Mouse (Mus musculus) stomach, embryonic 15.5 days (tissue): ENCODE data around the gene Evi5l. TPM values are rescaled to one million over a fixed set of nuclear protein-coding genes. Genes with fewer than 3 reads are reported as not detected.
A peak's percentile ranks its signal among the peaks of the same experiment; 100 is the strongest.

ENCODE experiments used
- ATAC-seq: fragments of 200-750 bp; cut with Nextera tagmentation; 2 replicates; pipeline ENCODE4 v1.8.0; 2017; ENCODE audit warnings: low read depth, moderate number of reproducible peaks, moderate TSS enrichment; ENCODE audit not compliant: insufficient read depth, low FRiP score
- H3K27ac ChIP-seq: fragments of 300-500 bp; sonication (generic); 2 replicates; pipeline ENCODE4 v1.5.1; 2015; ENCODE audit warnings: mild to moderate bottlenecking, inconsistent platforms
- H3K27me3 ChIP-seq: fragments of 300-500 bp; sonication (generic); replicated peaks from 2 replicates; pipeline ENCODE4 v1.6.1; 2015; ENCODE audit warnings: inconsistent platforms
- H3K36me3 ChIP-seq: fragments of 300-500 bp; sonication (generic); 2 replicates; pipeline ENCODE4 v1.6.1; 2015; ENCODE audit warnings: inconsistent platforms
- H3K4me1 ChIP-seq: fragments of 300-500 bp; sonication (generic); 2 replicates; pipeline ENCODE4 v1.6.1; 2015; ENCODE audit warnings: inconsistent platforms
- H3K4me2 ChIP-seq: fragments of 300-500 bp; sonication (generic); 2 replicates; pipeline ENCODE4 v1.6.1; 2015; ENCODE audit warnings: mild to moderate bottlenecking, inconsistent platforms
- H3K4me3 ChIP-seq: fragments of 300-500 bp; sonication (generic); replicated peaks from 2 replicates; pipeline ENCODE4 v1.5.1; 2015; ENCODE audit warnings: inconsistent platforms
- H3K9ac ChIP-seq: fragments of 300-500 bp; sonication (generic); 2 replicates; pipeline ENCODE4 v1.6.1; 2015; ENCODE audit warnings: inconsistent platforms
- H3K9me3 ChIP-seq: fragments of 300-500 bp; sonication (generic); 2 replicates; pipeline ENCODE4 v1.6.1; 2016; ENCODE audit warnings: inconsistent platforms
- WGBS: fragments of 180-500 bp; shearing (Covaris S2); methylation state at CpG from one replicate; pipeline ENCODE4 v1.1.7; 2015; 5-methylcytosine and 5-hydroxymethylcytosine counted together
- polyA plus RNA-seq: library from polyadenylated mRNA; unstranded; fragments of >200 nt; fragmentation: Nextera tagmentation; extraction: Ambion mirVana; gene quantifications from 2 replicates; pipeline ENCODE4 v1.2.1, GENCODE M21; 2015

Evi5l gene
- polyA plus RNA-seq, 1 experiment from 2014 or later: 21.5 TPM

GRCm38 (mm10) chr8:4226739-4227347, 60.5 kb downstream of the Evi5l start, which contains the start of gene Lrrc8e:
Gene Lrrc8e (plus strand): TSS chr8:4226827.
- Histone ChIP-seq H3K9ac (peak within 1 kb of the TSS; percentile 13; the same call in 1 of the 2 replicates), H3K27ac (no peak within 1 kb of the TSS), H3K4me2 (peak within 1 kb of the TSS; percentile 55)

GRCm38 (mm10) chr8:4227919-4228318, 61.6 kb downstream of the Evi5l start:
- H3K36me3 ChIP-seq: no peaks in the 10 kb centered on the region
- no peak overlapping the region for H3K27ac ChIP-seq
- H3K4me2 ChIP-seq: no peak overlapping the region
- H3K9me3 ChIP-seq: no peaks in the 10 kb centered on the region
- no peak overlapping the region for H3K9ac ChIP-seq
- ATAC-seq: no peak
- 95% methylated on average over 4 of the region's 4 CpGs for WGBS
- H3K4me1 ChIP-seq: peaks cover 8% of the 10 kb centered on the region; the same call in 1 of the 2 replicates
- no peaks in the 10 kb centered on the region; the same call in none of the 2 replicates for H3K27me3 ChIP-seq
- H3K4me3 ChIP-seq: no peak overlapping the region

More at GRCm38 (mm10) chr8:4226739-4227347, 60.5 kb downstream of the Evi5l start, which contains the start of gene Lrrc8e:
- ATAC-seq: peak; percentile 72
- no peaks in the 10 kb centered on the region for H3K9me3 ChIP-seq
- peaks cover 8% of the 10 kb centered on the region; the same call in 1 of the 2 replicates for H3K4me1 ChIP-seq
- no peaks in the 10 kb centered on the region; the same call in none of the 2 replicates for H3K27me3 ChIP-seq
- peak within 1 kb of the TSS; percentile 32 for H3K4me3 ChIP-seq
- 5% methylated on average over 33 of the region's 33 CpGs for WGBS
- no peaks in the 10 kb centered on the region for H3K36me3 ChIP-seq

GRCm38 (mm10) chr8:4229784-4230183, 63.4 kb downstream of the Evi5l start:
- no peaks in the 10 kb centered on the region; the same call in 1 of the 2 replicates for H3K27me3 ChIP-seq
- no peaks in the 10 kb centered on the region for H3K9me3 ChIP-seq
- H3K9ac ChIP-seq: no peak overlapping the region
- 78% methylated on average over 5 of the region's 5 CpGs for WGBS
- H3K4me2 ChIP-seq: no peak overlapping the region
- no peak overlapping the region for H3K4me3 ChIP-seq
- H3K4me1 ChIP-seq: peaks cover 8% of the 10 kb centered on the region; the same call in 1 of the 2 replicates
- ATAC-seq: no peak
- no peak overlapping the region for H3K27ac ChIP-seq
- H3K36me3 ChIP-seq: no peaks in the 10 kb centered on the region

- Histone ChIP-seq H3K4me2 (0 out of 2 replicates have a peak overlapping the region, but pooled peaks have one; percentile 3), H3K27ac (peak overlapping the region; percentile 24; the same call in 1 of the 2 replicates), H3K9ac (no peak overlapping the region), H3K36me3 (no peaks in the 10 kb centered on the region), H3K4me1 (peaks cover 8% of the 10 kb centered on the region; the same call in 1 of the 2 replicates), H3K9me3 (no peaks in the 10 kb centered on the region), H3K4me3 (no peak overlapping the region), H3K27me3 (no peaks in the 10 kb centered on the region; the same call in 1 of the 2 replicates)
- ATAC-seq: peak; percentile 73
- 53% methylated on average over 10 of the region's 10 CpGs for WGBS
Measured at GRCm38 (mm10) chr8:4230612-4231351, 64.4 kb downstream of the Evi5l start.

- H3K9me3 ChIP-seq: no peaks in the 10 kb centered on the region
- H3K9ac ChIP-seq: peak overlapping the region; percentile 32; the same call in 1 of the 2 replicates
- H3K27me3 ChIP-seq: no peaks in the 10 kb centered on the region
- WGBS: 20% methylated on average over 15 of the region's 15 CpGs
- H3K4me3 ChIP-seq: peak overlapping the region; percentile 78
- 0 out of 2 replicates have a peak, but pooled peaks cover 5% of the 10 kb centered on the region for H3K36me3 ChIP-seq
- H3K4me1 ChIP-seq: peaks cover 20% of the 10 kb centered on the region
- peak overlapping the region; percentile 76 for H3K4me2 ChIP-seq
- H3K27ac ChIP-seq: peak overlapping the region; percentile 95
- ATAC-seq: no peak
Measured at GRCm38 (mm10) chr8:4237814-4238433, 71.6 kb downstream of the Evi5l start.

- no peaks in the 10 kb centered on the region for H3K27me3 ChIP-seq
- peaks cover 10% of the 10 kb centered on the region for H3K36me3 ChIP-seq
- H3K4me2 ChIP-seq: peak within 1 kb of the TSS; percentile 76
- peak within 1 kb of the TSS; percentile 78 for H3K4me3 ChIP-seq
- under 1% methylated on average over 64 of the region's 71 CpGs for WGBS
- peak; percentile 94 for ATAC-seq
- H3K27ac ChIP-seq: peak within 1 kb of the TSS; percentile 95
- no peaks in the 10 kb centered on the region for H3K9me3 ChIP-seq
- H3K4me1 ChIP-seq: peaks cover 20% of the 10 kb centered on the region
- H3K9ac ChIP-seq: peak within 1 kb of the TSS; percentile 81
Measured at GRCm38 (mm10) chr8:4238434-4239192, 72.2 kb downstream of the Evi5l start, which contains the start of the genes Map2k7 and Gm49320. Gene Map2k7 (plus strand): TSS chr8:4238740. Gene Gm49320 (plus strand): TSS chr8:4238865.

GRCm38 (mm10) chr8:4239193-4239890, 73.0 kb downstream of the Evi5l start:
- 12% methylated on average over 18 of the region's 19 CpGs for WGBS
- H3K4me2 ChIP-seq: peak overlapping the region; percentile 76
- peak overlapping the region; percentile 95 for H3K27ac ChIP-seq
- peak overlapping the region; percentile 78 for H3K4me3 ChIP-seq
- no peaks in the 10 kb centered on the region for H3K27me3 ChIP-seq
- peaks cover 20% of the 10 kb centered on the region for H3K4me1 ChIP-seq
- no peaks in the 10 kb centered on the region for H3K9me3 ChIP-seq
- peak; percentile 41 for ATAC-seq
- peak overlapping the region; percentile 81 for H3K9ac ChIP-seq
- H3K36me3 ChIP-seq: peaks cover 18% of the 10 kb centered on the region

GRCm38 (mm10) chr8:4245061-4245460, 78.7 kb downstream of the Evi5l start:
- no peak overlapping the region for H3K4me3 ChIP-seq
- ATAC-seq: no peak
- peaks cover 22% of the 10 kb centered on the region for H3K4me1 ChIP-seq
- H3K9ac ChIP-seq: no peak overlapping the region
- 95% methylated on average over 5 of the region's 5 CpGs for WGBS
- peaks cover 47% of the 10 kb centered on the region for H3K36me3 ChIP-seq
- no peaks in the 10 kb centered on the region for H3K9me3 ChIP-seq
- H3K4me2 ChIP-seq: no peak overlapping the region
- H3K27ac ChIP-seq: no peak overlapping the region
- no peaks in the 10 kb centered on the region for H3K27me3 ChIP-seq

GRCm38 (mm10) chr8:4245737-4246136, 79.4 kb downstream of the Evi5l start:
- Histone ChIP-seq H3K27ac (no peak overlapping the region), H3K4me1 (peaks cover 21% of the 10 kb centered on the region), H3K4me2 (no peak overlapping the region), H3K36me3 (peaks cover 48% of the 10 kb centered on the region), H3K9ac (no peak overlapping the region), H3K27me3 (no peaks in the 10 kb centered on the region), H3K9me3 (no peaks in the 10 kb centered on the region), H3K4me3 (no peak overlapping the region)
- WGBS: 79% methylated on average over 13 of the region's 13 CpGs
- no peak for ATAC-seq

- H3K4me1 ChIP-seq: peaks cover 17% of the 10 kb centered on the region; the same call in 1 of the 2 replicates
- WGBS: 77% methylated on average over 8 of the region's 8 CpGs
- H3K4me3 ChIP-seq: no peak overlapping the region
- no peak overlapping the region for H3K27ac ChIP-seq
- H3K9ac ChIP-seq: no peak overlapping the region
- peaks cover 48% of the 10 kb centered on the region for H3K36me3 ChIP-seq
- no peaks in the 10 kb centered on the region for H3K27me3 ChIP-seq
- H3K4me2 ChIP-seq: no peak overlapping the region
- no peaks in the 10 kb centered on the region for H3K9me3 ChIP-seq
- ATAC-seq: no peak
Measured at GRCm38 (mm10) chr8:4247241-4247640, 80.9 kb downstream of the Evi5l start.
